Mouse (Mus musculus) adipocyte (in vitro differentiated cells): ENCODE results near the gene Arhgap33.
"Not testable (repeated sequence)": the region's sequence is repeated elsewhere in the genome, so short reads cannot be mapped to it uniquely, and the experiment has no call there.

ENCODE experiments used
- DNase-seq: peaks from one replicate; pipeline ENCODE4 v3.0.0-alpha.2; 2016; ENCODE audit warnings: low spot score

Arhgap33 gene

DNA sequence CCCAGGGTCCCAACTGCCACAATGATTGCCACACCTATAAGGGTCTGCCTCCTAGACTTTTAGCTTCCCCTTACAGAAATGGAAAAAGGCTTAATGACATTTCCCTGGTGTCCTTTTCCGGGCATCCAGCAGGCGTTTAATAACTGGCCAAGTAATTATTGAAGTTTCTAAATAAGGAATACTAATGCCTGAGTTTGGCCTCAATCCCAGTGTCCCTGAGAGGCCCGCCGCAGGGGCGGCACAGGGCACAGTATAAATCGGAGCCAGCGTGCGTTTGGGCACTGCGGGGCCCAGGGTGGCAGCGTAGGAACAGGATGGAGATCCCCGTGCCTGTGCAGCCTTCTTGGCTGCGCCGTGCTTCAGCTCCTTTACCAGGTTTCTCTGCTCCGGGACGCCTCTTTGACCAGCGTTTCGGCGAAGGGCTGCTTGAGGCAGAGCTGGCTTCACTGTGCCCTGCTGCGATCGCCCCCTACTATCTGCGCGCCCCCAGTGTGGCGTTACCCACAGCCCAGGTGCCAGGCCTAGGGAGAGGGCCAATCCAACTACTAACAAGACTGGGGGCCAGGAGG is 18.2 kb upstream of the Arhgap33 start:
- DNase-seq: peak; percentile 68

DNA sequence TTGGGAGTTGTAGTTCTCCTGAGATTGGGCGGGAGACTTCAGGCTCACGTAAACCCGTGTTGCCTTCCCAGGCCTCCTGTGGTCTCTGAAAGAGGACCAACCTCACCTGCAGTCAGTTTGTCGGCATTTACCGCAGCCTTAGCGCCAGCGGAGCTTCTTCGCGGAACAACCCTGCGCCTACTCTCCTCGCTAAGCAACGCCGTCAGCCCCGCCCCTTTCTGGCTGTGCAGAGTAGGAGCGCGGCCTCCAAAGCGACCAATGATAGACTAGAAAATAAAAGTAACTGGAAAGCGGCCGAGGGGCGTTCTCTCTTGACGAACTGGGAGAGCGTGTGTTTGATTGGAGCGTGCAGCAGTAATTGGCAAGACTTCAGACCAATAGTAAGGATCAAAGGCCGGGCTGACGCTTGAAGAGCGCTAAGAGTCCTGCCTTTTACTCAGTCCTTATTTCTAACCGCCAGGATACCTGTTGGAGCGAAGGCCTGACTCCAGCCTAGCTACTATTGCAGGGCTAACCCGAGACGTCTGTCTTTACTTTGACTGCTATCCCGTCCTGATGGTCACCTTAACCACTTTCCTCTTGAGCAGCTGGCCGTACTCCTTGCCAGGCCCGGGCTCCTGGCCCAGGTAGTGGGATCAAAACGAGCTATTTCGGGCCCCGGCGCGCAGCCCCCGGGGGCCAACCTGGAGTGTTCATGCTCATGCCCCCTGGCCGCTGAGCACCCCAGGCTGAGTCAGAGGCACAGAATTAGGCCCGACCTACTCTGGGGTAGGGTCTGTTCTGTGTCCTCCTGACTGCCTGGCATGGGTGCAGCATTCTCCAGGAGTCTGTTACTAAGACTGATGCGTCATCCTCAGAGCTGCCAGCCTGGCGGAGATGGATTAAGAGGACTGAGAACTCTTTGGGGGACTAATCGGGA is 17.5 kb upstream of the Arhgap33 start, which contains the start of the genes Hspb6 and Proser3:
Hspb6 (plus strand) TSS at position 77 of the 919 bp plus-strand sequence.
Proser3 (minus strand) TSS at position 198 of the 919 bp plus-strand sequence.
- DNase-seq: peak; percentile 99

DNA sequence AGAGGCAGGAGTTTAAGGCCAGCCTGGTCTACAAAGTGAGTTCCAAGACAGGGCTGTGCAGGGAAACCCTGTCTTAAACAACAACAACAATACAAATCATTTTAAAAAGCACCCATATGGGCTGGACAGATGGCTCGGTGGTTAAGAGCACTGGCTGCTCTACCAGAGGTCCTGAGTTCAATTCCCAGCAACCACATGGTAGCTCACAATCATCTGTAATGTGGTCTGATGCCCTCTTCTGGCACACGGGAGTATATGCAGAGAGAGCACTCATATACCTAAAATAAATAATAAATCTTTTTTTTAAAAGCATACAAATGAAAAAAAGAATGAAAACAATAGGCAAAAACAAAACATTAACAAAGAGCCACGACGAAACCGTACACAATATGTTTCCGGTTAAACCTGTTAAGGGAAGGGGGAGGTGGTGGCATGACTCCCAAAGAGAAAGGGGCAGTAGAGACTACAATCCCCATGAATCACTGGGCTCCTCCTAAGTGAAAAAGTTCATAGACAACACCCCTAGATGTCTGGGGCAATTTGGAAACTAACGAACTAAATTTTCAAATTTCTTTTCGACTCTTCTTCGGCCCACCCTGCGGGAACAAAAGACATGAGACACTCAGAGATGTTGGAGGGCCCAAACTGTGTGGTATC is 16.7 kb upstream of the Arhgap33 start:
- no peak for DNase-seq

DNA sequence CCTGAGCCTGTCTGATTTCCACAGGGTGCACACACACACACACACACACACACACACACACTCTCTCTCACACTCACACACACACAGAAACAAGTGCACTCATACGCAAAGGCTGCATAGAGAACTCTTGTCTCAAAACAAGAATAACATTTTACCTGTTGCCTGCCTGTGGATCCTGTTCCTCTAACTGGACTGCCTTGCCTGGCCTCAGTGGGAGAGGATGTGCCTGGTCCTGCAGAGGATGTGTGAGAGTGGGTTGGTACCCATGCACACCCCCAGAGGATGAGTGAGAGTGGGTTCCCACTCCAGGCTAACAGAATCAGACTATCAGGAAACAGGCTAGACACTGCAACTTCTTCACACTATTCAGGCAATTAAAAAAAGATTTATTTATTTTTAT is 15.7 kb upstream of the Arhgap33 start:
- DNase-seq: no peak

- no peak for DNase-seq
These were observed 15.0 kb upstream of the Arhgap33 start for GRCm38 (mm10) chr7:30549880-30550279.

DNA sequence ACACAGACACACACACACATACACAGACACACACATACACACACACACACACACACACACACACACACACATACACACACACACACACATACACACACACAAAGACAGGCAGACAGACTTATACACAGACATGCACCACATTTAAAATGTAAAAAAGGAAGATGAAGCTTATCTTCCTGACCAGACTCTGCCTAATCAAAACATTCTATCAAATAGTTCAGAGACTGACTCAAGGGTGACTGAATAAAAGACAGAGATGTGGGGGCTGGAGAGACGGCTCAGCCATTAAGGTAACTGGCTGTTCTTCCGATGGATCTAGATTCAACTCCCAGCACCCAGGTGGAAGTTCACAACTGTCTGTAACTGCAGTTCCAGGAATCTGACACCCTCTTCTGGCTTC is 9.5 kb upstream of the Arhgap33 start:
- DNase-seq: no peak

GRCm38 (mm10) chr7:30540572-30540971 is 5.7 kb upstream of the Arhgap33 start:
- DNase-seq: no peak

DNA sequence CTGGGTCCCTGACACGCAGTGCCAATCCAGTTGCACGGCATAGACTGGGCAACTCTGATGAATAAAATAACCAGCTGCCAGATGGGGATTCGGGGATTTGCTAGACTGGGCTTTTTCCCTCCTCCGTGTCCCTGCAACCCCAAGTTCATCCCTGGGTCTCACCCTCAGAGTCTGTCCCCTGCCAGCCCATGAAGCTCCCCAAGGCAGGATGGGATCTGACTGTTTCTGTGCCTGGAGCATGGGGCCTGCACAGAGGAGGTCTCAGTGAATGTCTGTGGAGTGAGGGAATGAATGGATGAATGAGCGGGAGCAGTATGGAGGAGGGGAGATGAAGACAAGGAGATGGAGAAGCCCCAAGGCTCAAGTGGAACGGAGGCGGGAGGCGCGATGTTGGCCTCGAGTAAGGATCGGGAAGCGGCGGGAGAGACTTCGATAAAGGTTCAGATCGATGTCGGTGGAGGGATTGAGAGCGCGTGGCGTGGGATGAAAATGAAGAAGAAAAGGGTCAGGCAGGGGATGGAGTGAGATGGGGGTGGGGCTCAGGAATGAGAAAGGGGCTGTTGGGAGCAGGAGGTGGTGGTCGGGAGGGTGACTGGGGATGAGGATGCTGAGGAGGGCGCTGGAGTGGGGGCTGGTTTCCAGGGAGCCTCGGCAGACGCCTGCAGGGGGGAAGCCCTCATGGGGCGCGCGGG is 773 bp downstream of the Arhgap33 start:
- DNase-seq: no peak

DNA sequence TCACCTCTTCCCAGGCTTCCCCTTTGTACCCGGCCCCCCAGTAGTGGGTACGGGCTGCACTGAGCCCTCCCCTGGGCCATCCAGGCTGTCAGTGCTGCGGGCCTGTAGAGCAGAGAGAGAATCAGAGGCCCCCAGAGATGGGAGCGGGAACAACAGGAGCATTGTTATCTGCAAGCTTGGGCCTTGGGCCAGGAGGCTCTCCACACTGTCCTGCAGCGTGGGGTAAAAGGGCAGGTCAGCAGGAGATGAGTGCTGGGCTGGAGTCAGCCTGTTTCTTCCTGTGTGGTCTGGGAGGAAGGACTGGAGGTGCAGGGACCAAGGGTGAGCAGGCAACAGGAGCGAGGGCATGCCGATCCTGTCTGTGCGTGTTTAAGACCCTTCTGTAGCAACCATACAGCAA is 1.9 kb downstream of the Arhgap33 start:
- peak; percentile 61 for DNase-seq

- DNase-seq: no peak
These were observed 3.5 kb downstream of the Arhgap33 start for GRCm38 (mm10) chr7:30531291-30531815.

GRCm38 (mm10) chr7:30526981-30527380 is 7.9 kb downstream of the Arhgap33 start:
- no peak for DNase-seq

DNA sequence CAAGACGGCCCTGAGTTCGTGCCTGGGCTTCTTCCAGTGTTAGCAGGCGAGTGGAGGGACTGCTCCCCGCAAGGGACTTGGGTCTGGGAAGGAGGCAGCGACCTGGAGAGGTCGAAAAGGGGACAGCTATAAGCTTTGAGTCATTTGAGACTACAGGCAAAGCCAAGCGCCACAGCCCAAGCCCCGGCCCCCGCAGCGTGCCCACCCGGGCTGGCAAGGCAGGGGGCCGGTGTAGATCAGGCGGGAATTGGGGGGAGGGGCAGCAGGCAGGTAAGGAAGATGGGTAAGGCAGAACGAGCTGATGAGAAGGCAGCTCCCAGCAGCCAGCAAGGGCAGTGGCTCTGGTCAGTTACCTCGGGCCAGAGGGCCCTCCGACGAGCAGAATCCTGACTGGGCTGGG is 8.5 kb downstream of the Arhgap33 start:
- DNase-seq: no peak

DNA sequence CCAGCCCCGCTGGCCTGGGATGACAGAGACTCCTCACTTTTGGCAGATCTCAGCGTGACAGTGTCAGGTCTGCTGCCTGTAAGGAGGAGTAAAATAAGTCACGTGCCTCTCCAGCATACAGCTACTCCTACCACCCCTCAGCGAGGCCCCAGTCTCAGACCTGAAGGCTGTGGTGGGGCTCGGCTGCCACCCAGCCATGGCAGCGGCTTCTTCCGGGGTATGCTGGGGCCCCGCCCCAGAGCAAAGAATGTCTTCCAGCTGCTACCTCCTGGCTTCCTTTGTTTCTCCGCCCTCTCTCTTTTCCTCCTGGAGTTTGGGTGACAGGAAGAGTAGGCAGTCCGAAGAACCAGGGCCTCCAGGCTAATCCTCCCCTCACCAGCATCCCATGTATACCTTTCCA is 8.9 kb downstream of the Arhgap33 start:
- no peak for DNase-seq

DNA sequence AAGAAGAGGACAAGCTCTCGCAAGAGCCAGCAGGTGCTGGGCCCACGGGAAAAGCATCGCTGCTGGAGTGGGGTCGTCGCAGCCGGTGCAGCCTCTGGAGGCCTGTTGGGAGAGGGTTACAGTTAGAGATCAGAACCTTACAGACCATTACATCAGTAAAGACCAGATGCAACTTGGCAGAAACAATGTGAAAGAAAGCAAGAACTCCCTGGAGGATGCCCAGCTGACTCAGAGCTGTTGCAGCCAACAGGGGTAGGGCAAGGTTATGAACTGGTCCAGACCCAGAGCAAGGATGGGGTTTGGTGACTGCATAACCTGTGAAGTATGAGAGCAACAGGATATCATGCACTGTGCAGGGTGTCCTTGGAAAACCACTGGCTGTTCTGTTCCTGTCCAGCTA is 10.4 kb downstream of the Arhgap33 start:
- DNase-seq: peak; percentile 74

GRCm38 (mm10) chr7:30522871-30523270 is 12.0 kb downstream of the Arhgap33 start:
- DNase-seq: no peak

DNA sequence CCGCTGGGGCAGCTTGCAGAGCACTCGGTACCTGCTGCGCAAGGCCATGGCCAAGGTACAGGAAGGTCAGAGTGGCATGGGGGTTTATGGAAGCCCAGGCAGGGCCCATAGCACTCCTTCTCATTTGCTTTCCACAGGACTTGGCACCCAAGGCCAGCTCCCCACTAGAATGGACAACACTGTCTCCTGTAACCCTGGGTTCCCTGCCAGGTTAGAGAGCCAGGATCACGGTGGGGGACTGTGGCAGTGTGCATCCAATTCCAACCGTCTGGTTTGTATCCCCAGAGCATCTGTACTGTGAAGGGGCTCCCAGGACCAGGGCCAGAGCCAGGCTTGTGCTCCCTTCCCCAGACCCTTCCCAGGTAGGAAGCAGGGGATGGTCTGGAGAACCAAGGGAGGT is 14.0 kb downstream of the Arhgap33 start:
- DNase-seq: no peak

DNA sequence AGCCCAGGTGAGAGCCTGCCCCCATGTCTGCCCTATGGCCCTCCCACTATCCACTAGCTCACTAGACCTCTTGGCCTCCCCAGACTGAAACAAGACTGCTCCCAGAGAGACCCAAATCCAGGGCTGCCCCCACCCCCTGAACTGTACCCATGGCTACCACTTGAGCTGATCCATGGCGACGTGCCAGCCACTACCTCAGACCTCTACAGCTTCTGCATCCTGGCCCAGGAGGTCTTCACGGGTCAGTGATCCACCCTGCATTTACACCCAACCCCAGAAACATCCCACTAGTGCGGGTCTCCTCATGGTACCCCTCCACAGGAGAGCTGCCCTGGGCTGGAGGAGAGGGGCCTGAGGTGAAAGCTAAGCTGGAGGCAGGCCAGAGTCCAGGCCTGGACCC is 14.5 kb downstream of the Arhgap33 start:
- DNase-seq: no peak

DNA sequence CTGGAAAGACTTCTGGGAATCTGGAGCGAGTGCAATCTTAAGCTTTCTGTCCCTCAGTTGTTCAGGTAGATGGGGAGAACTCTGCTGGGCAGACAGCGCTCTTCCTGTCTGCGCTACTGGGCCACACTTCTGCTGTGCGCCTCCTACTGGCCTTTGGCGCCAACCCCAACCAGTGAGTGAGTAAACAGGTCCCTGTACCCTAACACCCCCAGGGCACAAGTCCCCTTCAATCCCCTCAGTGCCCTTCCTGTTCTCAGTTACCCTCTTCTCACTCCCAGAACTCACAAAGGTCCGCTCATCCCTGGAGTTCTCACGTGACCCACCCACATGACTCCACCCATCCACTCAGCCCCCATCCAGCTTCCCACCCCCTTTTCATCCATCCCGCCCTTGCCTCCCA is 16.5 kb downstream of the Arhgap33 start:
- DNase-seq: no peak

DNA sequence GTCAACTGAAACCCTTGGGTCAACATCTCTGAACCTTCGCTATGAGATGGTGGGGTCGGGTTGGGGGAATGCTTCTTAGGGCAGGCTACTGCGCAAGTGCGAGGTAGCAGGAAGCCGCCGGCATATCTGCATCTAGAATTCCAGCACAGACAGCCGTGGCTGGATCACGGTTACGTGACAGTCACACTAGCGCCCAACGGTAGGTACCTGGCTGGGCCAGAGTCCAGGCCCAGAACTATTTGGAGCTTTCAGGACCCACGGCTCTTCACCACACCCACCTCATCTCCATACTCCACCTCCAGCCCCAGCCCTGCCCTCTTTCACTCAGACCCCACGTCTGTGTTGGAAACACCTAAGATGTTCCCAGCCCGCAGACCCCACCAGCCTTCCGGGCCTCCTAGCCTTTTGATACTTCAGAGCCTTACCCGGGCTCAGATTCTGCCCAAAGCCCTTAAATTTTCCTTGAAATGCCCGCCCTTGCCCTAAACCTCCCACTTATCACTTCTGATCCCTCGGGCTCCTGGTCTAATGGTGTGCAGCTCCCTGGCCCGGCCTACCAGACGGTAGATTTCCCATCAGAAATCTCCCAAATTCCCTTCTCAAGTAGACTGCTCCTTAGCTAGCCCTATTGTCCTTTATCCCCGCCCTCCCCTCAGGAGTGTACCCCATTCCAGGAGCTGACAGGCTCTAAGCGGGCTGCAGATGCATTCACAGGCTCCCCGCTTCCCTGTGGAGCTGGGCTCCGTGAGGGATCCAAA is 19.7 kb downstream of the Arhgap33 start:
- DNase-seq: no peak

GRCm38 (mm10) chr7:30508061-30508460 is 26.8 kb downstream of the Arhgap33 start:
- no peak for DNase-seq

DNA sequence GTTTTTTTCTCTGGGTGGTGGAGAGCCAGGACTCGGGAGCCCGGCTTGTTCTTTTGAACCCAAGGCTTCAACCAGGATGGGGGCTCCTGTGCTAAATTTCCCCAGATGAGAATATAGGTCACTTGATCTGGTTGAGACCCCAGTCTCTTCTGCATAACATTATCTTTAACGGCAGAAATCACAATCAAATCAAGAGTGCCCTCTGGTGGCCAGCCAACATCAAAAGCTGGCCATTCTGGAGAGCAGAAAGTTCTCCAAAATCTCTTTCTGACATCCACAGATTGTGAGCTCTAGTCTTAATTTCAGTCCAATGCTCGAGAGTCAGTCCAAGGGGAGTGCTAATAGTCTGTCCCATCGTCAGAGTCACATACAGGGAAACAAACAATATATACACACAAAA is 33.7 kb downstream of the Arhgap33 start:
- DNase-seq: not testable (repeated sequence)
